Mouse (Mus musculus): ENCODE measurements around the gene Tmem63c.

Tmem63c gene

GRCm38 (mm10) chr12:87000840-87001176 is 20.3 kb upstream of the Tmem63c start:
- DNase-seq (ENCODE audit: low spot score in 2 of 2): no peak

DNA sequence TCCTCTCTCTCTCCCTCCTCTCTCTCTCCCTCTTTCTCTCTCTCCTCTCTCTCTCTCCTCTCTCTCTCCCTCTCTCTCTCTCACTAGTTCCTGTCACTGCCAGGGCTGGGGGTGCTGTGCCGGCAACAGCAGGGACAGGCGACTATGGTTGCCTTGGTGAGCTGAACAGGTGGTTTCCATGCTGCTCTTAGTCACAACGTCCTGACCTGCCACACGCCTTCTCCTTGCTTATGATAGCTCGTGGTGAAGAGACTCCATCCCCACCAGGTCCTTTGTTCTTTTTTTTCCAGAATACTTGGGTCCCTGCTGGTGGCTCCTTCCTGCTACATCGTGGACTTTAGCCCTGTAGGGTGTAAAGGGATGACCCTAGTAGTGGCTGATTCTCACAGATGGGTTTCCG is 18.9 kb upstream of the Tmem63c start:
- DNase-seq (ENCODE audit: low spot score in 2 of 2): no peak

GRCm38 (mm10) chr12:87002815-87003214 is 18.3 kb upstream of the Tmem63c start:
- DNase-seq (ENCODE audit: low spot score in 2 of 2): no peak

GRCm38 (mm10) chr12:87003606-87004005 is 17.5 kb upstream of the Tmem63c start:
- no peak for DNase-seq (ENCODE audit: low spot score in 2 of 2)

- no peak for DNase-seq (ENCODE audit: low spot score in 2 of 2)
Observed at GRCm38 (mm10) chr12:87004596-87004995, 16.5 kb upstream of the Tmem63c start.

- no peak for DNase-seq (ENCODE audit: low spot score in 2 of 2)
Observed at GRCm38 (mm10) chr12:87017041-87017440, 4.1 kb upstream of the Tmem63c start.

- no peak for DNase-seq (ENCODE audit: low spot score in 2 of 2)
Observed at GRCm38 (mm10) chr12:87018756-87019155, 2.4 kb upstream of the Tmem63c start.

DNA sequence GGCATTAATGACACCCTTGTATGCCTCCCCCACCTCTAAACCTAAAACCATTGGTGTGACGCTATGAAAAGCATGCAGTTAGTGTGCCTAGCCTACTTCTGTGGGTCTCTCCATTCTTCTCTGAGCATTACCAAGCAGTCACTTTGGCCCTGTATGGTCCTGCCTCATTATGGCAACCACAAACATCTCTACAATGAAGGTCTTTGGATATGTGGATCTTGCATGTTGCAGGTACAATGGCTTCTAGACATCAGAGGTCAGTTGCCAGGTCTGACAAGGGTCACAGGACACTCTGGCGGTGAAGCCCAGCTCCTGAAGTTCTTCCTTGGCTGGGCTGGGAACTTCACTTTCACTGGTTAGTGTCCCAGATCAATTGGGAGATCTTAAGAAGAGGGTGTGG is 866 bp downstream of the Tmem63c start:
- no peak for DNase-seq (ENCODE audit: low spot score in 2 of 2)

GRCm38 (mm10) chr12:87023456-87023855 is 2.3 kb downstream of the Tmem63c start:
- DNase-seq (ENCODE audit: low spot score in 2 of 2): no peak

DNA sequence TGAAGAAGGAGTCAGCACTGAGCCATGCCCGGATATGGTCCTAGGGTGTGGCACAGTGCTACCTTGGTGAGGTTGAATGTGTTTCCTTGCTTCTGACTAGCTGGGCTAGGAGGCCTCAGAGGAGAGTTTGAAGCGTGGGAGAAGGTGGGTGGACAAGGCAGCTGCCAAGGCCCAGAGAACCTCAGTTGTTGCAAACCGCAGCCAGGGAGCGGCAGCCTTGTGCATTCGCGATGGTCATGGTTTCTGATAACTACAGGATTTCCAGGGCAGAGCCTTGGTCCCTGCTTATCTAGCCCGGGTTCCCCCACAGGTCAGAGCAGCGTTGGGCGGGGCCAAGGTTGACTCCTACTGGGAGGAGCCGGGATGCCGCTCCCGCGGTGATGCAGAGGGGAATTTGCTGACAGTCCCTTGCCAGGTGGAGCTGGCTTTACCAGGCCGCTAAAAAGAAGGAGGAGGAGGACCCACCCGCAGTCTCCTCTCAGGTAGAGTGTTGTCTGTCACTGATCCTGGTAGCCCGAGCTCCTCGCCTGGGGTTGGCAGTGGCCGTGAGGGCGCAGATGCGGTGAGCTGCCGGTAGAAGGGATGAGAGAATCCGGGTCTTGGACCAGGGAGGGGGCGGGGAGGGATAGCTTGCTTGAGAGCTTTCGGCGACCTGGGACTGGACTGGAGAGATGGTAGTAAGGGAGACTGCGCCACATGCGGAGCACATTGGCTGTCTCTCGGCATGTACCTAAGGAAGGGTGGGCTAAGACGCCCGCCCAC is 5.2 kb downstream of the Tmem63c start:
- peak; percentile 57 to 66 for DNase-seq (ENCODE audit: low spot score in 2 of 2)

DNA sequence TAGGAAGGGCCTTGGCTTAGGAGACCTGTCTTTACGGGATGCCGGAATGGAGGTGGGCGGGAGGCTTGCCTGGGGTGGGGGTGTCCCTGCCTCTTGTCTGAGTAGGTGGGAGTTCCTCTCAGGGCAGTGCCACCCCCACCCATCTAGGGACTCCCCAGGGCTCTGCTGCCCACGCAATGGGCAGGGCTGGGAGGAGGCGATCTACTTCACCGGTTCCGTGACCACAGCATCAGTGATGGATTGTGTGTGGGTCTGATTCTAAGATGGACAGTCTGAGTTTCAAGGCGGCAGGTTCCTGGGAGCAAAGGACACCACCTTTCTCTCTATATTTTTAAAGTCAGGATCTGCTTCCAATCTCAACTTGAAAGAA is 5.7 kb downstream of the Tmem63c start:
- DNase-seq (ENCODE audit: low spot score in 2 of 2): no peak

DNA sequence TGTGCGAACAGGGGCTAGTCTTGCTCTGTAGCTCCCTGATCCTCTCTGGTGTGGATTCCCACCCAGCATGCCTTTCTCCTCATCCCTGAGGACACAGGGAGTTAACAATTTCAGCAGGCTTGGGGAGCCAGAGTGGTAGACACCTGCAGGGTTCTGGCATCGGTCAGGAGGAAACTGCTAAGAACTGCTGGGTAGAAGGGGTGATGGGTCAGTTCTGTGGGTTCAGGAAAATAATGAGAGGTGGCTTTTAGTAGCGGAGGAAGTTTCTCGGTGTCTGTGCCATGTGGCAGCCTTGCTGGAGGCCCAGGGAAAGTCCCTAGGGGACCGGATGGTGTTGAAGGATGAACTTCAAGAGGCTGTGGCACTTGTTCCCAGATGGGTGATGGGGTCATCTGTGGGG is 6.3 kb downstream of the Tmem63c start:
- DNase-seq (ENCODE audit: low spot score in 2 of 2): no peak

- no peak for DNase-seq (ENCODE audit: low spot score in 2 of 2)
Observed at GRCm38 (mm10) chr12:87028068-87028467, 6.9 kb downstream of the Tmem63c start.

- no peak for DNase-seq (ENCODE audit: low spot score in 2 of 2)
Observed at GRCm38 (mm10) chr12:87029251-87029976, 8.3 kb downstream of the Tmem63c start.

DNA sequence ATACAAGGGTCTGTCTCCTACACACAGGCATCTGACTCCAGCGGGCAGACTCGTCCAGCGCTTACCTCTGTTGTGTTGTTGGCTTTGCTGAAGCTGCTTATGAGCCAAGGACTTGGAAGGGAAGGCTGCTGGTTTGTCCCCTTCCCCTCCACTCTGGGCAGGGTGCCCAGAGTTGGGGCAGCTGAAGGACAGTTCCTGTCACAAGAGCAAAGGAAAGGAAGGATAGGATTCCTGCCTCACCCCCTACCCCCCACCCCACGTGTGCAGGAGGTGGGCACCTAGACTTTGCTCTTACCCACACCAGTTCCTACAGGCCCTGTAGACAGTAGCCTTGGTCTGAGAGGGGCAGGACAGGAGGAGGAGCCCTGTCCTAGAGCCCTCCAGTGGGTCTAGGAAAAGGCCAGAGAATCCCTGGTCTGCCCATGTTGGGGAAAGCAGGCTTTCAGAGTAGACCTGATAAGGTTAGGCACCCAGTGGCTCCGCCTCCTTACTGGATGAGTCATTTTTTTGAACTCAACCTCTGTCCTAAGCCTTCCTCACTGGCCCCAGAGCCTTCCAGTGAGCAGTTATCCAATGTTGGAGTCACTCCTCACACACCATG is 10.1 kb downstream of the Tmem63c start:
- DNase-seq (ENCODE audit: low spot score in 2 of 2): no peak

DNA sequence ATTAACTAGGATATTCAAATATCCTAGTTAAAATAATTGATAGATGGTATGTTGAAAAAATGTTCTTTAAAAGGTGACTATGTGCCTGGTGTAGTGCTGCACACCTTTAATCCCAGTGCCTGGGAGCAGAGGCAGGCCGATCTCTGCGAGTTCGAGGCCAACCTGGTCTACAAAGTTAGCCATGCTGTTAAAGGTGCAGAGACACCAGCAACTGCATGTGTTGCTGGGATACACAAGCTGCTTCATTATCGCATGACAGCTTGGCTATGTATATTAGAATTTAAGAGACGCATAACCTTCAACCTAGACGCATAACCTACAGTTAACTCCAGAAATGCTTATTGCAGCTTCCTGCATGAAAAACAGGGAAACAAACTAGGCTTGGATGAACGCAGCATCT is 15.5 kb downstream of the Tmem63c start:
- no peak for DNase-seq (ENCODE audit: low spot score in 2 of 2)

- no peak for DNase-seq (ENCODE audit: low spot score in 2 of 2)
Observed at GRCm38 (mm10) chr12:87040166-87040565, 19.0 kb downstream of the Tmem63c start.

GRCm38 (mm10) chr12:87040857-87041256 is 19.7 kb downstream of the Tmem63c start:
- peak; percentile 39 to 60 for DNase-seq (ENCODE audit: low spot score in 2 of 2)

GRCm38 (mm10) chr12:87042456-87042855 is 21.3 kb downstream of the Tmem63c start:
- DNase-seq (ENCODE audit: low spot score in 2 of 2): no peak

DNA sequence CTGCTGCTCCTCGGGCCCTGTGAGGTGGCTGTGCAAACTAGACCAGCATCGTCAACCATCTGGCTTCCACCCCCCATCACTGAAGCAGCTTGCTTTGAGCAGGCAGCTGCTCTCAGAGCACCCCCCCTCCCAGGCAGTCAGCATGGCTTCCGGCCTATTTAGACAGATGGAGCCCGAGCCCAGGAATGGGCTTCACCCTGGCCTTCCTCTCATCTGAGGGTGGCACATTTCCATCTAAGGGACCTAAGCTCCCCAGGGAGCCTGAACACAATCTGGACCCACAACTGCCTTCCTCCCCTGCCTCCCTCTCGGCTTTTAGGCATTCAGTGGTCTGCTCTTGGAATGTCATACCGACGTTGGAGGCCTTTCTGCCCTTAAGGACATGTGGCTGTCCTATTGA is 22.1 kb downstream of the Tmem63c start:
- DNase-seq (ENCODE audit: low spot score in 2 of 2): peak; percentile 40 to 66

DNA sequence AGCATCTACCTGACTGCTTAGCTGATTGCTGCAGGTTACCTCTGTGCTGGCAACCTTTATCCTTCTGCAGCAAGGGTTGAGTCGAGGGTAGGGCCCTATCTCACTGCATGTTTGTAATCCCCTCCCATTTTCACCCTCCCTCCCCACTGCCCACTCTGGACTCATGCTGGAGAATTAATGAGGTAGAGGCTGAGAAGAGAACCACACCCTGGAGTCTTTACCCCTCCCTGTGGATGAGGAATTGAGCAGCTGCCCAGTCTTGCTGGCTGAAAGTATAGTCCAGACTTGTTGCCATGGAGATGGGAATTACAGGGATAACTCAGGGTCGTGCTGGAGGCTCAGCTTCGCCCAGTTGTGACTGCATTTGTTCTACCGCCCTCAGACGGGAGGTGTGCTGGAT is 23.6 kb downstream of the Tmem63c start:
- peak; percentile 39 to 68 for DNase-seq (ENCODE audit: low spot score in 2 of 2)

DNA sequence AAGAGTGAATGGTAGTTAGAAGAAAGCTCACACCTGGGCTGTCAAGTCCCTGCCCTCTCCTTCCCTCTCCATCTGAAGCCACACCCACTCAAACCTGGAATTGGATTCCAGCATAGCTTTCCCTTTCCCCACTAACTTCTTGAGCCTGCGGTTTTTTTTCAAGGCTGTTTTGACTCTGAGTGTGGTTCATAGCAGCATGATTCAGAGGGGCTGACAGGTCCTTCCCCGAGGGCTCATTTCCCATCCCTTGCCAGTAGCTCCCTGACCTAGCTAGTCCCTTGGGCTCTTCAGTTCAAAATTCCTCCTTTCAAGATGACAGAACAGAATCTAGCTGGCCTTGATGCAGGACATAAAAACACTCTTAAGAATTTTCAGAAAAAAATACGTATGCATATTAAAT is 26.4 kb downstream of the Tmem63c start:
- no peak for DNase-seq (ENCODE audit: low spot score in 2 of 2)

Measured in right cerebral cortex, postnatal 36 days (tissue).